Mouse (Mus musculus): ENCODE measurements around the gene Hdac9. TPM values are rescaled to one million over a fixed set of nuclear protein-coding genes. Genes with fewer than 3 reads are reported as not detected.

Hdac9 gene
- total RNA-seq (2021) = 10 to 100 TPM; 50.2 to 54.1 TPM
- long read RNA-seq, experiment 1, partial matches to known transcripts = 9 of 23 reads
- long read RNA-seq, experiment 1, other reads (novel, unspliced or antisense) = 14 of 23 reads
- long read RNA-seq, experiment 2, full-length matches to known transcripts = 1 of 22 reads
- long read RNA-seq, experiment 2, partial matches to known transcripts = 9 of 22 reads
- long read RNA-seq, experiment 2, other reads (novel, unspliced or antisense) = 12 of 22 reads

DNA sequence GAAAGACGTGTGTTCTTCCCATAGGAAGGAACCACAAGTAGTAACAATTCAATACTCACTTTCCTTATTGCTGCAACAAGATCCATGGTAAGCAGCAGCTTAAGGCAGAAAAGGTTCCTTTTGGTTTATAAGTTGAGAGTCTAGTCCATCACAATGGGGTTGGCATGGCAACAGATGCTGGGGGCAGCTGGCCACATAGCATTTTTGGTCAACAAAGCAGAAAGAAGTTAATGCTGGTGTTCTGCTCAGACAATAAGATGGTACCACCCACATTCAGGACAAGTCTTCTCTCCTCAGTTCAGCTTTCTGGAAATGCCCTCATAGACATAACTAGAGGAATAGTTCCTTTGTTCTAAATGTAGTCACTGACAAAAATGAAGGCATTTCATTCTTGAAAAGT lies at the start of gene Hdac9:
Gene Hdac9 (minus strand): TSS at position 101 of the 400 bp plus-strand sequence.
- DNase-seq (ENCODE audit: low spot score in 2 of 2) = no peak

GRCm38 (mm10) chr12:34949066-34949706 lies 32.3 kb upstream of the Hdac9 start:
- DNase-seq (ENCODE audit: low spot score in 2 of 2) = no peak

- no peak for DNase-seq (ENCODE audit: low spot score in 2 of 2)
Observed at GRCm38 (mm10) chr12:34937918-34938317, 21.0 kb upstream of the Hdac9 start.

DNA sequence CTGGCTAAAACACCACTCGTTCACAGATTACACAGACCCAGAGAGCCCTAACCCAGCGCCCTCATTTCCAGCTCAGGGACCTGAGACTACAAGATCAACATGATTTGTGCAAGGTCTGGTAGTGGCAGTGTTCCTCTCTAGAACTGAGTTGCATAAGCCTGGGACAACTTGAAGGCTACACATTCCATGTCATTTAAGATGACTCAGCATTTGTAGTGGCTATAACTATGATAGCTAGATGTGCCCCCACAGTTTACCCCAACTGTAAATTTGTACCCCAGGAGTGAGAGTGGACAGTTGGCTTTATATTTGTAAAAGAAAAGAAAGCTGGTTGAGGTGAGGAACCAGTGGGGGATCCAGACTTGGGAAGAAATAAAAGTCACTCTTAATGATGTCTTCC lies 8.9 kb downstream of the Hdac9 start:
- no peak for DNase-seq (ENCODE audit: low spot score in 2 of 2)

GRCm38 (mm10) chr12:34907506-34907850 lies 9.4 kb downstream of the Hdac9 start:
- DNase-seq (ENCODE audit: low spot score in 2 of 2) = peak; percentile 17 to 50

DNA sequence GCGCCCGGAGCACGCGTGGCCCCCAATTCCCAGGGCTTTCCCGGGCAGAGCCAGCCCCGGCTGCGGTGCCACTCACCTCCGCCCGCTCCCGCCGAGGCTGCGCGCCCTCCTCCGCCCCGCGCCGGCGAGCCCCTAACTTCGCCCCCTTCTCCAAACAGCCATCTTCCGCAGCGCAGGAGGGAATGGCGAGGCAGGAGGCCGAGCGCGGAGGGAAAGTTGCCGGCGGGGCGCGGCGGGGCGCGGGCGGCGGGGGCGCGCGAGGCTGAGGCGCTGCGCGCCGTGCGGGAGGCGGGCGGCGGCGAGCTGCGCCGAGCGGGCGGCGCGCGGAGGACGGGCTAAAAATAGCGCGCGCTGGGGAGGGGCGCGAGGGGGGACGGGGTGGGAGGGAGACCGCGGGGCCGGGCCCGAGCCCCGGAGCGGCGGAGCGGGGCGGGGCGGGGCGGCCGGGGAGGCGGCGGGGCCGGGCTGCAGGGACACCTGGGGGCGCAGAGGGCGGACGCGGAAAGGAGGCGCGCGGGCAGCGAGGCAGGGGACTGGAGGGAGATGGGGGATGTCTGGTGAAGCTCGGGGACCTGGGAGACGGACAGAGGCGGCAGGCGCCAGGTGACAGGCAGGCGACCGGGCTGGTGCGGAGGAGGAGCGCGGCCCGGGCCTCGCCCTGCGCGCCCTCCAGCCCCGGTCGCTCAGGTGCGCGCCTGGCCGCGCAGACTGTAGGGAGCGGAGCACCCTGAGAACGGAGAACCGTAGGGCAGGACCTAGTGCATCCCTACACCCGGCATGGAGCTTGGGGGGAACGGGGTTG lies 10.0 kb downstream of the Hdac9 start:
- DNase-seq (ENCODE audit: low spot score in 2 of 2) = peak; percentile 35 to 55

DNA sequence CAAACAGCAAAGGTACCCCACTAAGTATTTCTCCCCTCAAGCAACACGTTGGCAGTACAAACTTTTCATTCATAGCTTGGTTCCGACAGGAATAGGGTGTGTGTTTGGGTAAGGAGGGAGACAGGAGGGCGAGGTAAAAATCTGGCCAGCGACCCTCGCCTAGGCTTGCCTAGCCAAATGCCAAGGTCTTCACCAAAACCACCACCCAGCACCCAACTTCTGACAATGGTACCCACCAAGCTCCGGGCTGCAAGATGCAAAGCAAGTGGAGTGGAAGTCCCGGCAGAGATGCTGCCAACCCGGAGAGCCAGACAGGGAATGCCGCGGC lies 10.6 kb downstream of the Hdac9 start:
- DNase-seq (ENCODE audit: low spot score in 2 of 2) = no peak

DNA sequence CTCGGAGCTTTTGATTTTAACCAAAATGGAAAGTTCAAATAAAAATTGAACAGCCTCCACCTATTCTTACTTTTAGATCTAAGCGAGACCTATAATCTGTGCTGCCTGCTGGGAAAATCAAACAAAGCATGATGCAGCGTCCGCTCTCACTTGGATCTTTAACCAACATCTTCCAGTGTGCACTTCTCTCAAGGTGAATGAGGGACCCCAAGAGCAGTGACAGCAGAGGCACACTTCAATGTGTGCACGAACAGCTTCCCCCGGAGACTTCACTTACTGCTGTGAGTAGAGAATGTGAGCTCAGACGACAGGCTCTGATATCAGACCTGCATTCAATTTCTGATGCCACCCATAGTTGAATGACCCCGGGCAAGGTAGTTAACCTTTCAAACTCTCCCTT lies 16.7 kb downstream of the Hdac9 start:
- DNase-seq (ENCODE audit: low spot score in 2 of 2) = no peak

DNA sequence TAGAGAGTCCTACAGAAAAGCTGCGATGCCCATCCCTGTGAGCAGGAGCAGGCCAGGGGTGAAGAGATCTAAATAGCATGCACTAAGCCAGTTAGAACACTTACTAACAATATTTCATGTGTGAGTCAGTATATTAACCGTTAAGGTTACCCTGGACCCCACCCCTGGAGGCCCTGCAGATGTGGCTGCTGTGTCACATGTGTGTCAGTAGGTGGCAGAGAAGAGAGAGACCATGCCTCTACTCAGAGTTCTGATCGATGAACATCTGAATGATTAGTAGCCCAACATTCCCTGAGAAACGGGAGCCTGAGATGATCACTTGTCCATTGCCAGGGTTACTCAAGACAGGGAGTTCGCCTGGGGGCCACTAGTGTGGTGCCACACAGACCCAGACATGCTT lies 22.0 kb downstream of the Hdac9 start:
- no peak for DNase-seq (ENCODE audit: low spot score in 2 of 2)

- DNase-seq (ENCODE audit: low spot score in 2 of 2) = no peak
Observed at GRCm38 (mm10) chr12:34888694-34889093, 28.2 kb downstream of the Hdac9 start.

DNA sequence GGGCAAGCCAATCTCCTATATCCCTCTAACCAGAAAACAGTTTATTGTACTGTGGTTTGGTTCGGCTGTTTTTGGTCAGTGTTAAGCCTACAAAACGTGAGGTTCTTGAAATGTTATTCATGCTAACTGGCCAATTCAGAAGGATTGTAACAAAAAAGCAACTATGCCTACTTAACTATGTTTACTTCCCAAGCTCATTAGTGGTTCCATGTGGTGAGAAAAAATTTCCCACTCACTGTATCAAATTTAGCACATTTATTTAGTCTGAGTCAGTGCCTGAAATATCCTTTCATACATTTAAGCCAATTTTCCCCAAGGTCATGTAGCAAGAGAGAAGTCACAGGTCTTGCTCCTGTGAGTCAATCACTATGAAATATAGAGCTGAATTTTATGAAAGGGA lies 42.0 kb downstream of the Hdac9 start:
- DNase-seq (ENCODE audit: low spot score in 2 of 2) = no peak

DNA sequence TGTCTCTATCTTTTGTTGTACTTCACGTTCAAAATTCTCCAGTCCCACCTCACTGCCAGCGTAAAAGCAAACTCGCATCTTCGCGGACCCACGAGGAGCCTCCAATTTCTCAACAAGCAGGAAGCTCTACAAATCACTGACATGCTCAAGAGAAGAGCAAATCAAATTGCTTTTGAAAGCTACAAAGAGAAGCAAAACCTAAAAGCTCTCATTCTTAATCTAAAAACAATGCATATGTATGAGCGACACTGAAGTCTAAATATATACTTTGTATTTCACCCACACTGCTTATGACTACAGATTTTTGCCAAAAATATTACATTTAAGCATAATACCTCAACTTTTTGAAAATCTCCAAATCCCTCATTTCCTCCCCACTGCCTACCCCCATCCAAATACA lies 45.9 kb downstream of the Hdac9 start:
- peak in 1 of 2 experiments; percentile 5 for DNase-seq (ENCODE audit: low spot score in 2 of 2)

GRCm38 (mm10) chr12:34841196-34841595 lies 75.7 kb downstream of the Hdac9 start:
- DNase-seq (ENCODE audit: low spot score in 2 of 2) = no peak

GRCm38 (mm10) chr12:34837318-34837717 lies 79.6 kb downstream of the Hdac9 start:
- no peak for DNase-seq (ENCODE audit: low spot score in 2 of 2)

- DNase-seq (ENCODE audit: low spot score in 2 of 2) = no peak
Observed at GRCm38 (mm10) chr12:34836864-34837263, 80.0 kb downstream of the Hdac9 start.

- DNase-seq (ENCODE audit: low spot score in 2 of 2) = no peak
Observed at GRCm38 (mm10) chr12:34836085-34836484, 80.8 kb downstream of the Hdac9 start.

- DNase-seq (ENCODE audit: low spot score in 2 of 2) = no peak
Observed at GRCm38 (mm10) chr12:34835493-34835892, 81.4 kb downstream of the Hdac9 start.

GRCm38 (mm10) chr12:34828684-34829083 lies 88.2 kb downstream of the Hdac9 start:
- DNase-seq (ENCODE audit: low spot score in 2 of 2) = no peak

- no peak for DNase-seq (ENCODE audit: low spot score in 2 of 2)
Observed at GRCm38 (mm10) chr12:34826931-34827330, 90.0 kb downstream of the Hdac9 start.

GRCm38 (mm10) chr12:34820229-34820628 lies 96.7 kb downstream of the Hdac9 start:
- DNase-seq (ENCODE audit: low spot score in 2 of 2) = no peak

DNA sequence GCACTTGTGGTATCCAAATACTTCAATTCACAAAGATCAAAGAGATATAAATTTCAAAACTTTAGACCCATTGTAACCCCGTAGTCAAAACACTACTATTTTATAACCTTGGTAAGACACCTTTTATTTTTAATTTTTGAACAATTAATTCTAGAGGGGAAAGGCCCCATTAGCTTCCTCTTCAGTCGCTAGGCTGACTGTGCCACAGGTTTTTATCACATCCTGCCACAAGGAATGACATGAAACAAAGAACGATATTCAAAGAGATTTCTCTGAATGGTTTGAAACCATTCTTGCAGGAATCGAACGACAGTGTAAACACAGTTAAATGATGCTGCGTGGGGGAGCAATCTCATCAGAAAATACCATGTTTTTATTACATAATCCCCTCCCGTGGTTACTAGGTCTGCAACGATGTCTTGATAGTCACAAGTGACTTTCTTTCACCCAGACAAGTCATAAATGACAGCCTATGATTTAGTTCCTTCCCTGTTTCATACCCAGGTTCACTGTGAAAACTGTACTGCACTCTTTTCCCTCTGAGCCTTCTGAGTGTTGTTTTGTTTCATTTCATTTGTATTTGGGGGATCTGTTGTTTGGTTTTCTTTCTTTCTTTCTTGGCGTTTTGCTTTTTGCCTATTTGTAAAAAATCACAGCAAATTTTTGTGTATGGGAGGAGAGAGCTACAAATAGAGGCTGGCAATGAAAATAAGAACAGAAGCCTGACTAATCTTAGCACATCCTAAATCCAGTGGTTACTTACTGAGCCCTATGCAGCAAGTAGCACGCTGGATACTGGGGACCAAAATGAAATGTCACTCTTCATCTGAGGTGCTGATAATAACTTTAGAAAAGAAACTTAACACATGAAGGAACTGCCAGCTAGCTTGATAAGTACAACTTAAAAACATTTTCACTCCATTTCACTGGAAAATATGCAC lies 105.0 kb downstream of the Hdac9 start:
- no peak for DNase-seq (ENCODE audit: low spot score in 2 of 2)
